Comparison of ENCODE assay signal across 7 mouse cellular contexts in the genomic region with DNA sequence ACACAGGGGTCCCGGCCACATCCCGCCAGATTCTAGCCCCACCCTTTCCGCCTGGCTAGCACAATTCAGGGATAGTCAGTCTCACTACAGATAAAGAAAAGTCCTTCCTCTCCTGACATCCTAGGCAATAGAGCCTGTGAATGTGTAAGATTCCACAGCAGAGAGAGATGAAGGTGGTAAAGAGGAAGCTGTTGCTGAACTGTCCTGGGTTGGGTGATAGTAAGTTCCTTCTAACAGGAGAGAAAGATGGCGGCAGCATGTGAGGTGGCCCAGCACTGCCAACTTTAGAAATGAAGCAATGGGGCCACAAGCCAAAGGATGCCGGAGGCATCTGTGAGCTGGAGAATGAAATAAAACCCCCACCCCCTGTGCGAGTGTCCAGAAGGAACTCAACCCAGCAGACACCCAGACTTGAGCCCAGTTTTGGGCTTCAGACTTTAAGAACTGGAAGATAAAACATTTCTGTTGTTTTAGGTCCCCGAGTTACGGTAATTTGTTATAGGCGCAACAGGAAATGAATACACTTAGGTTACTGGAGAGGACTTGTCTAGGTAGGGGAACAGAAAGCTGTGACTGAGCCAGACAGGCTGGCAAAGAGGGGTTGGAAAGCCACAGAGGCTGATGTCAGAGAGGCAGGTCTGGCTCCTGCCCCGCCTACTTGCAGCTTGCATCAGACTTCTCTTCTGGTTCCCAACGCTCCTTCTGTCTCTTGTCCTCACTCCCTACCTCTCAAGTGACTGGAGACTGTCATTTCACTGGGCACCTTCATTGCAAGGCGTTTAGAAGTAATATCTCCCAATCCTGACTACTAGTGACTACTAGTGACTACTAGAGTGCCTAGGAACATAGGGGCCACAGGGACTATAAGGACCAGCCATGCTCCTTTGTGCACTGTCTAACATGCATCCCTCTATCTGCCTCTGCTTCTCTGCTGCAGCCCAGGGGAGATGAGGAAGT.
"Had no signal": no experiment of that assay in that cellular context is flagged by ENCODE, and none has a peak within 500 bp of the region (broad histone marks: within the 10 kb centered on the region; RNA-seq: fewer than 3 reads in every experiment).

No protein-coding gene starts in this region.

- H3K4me1 ChIP-seq: liver, embryonic 13.5 days; lung, embryonic 15.5 days had no signal

- ATAC-seq: liver, postnatal 0 days had no signal

- H3K4me3 ChIP-seq: limb, embryonic 12.5 days; liver, embryonic 13.5 days; lung, embryonic 15.5 days; midbrain, embryonic 13.5 days; neural tube, embryonic 15.5 days had no signal

- H3K36me3 ChIP-seq: limb, embryonic 12.5 days; liver, embryonic 13.5 days; lung, embryonic 15.5 days; midbrain, embryonic 13.5 days; neural tube, embryonic 15.5 days had no signal

- H3K9ac ChIP-seq: limb, embryonic 12.5 days; liver, embryonic 13.5 days; liver, postnatal 0 days; lung, embryonic 15.5 days; midbrain, embryonic 13.5 days; neural tube, embryonic 15.5 days had no signal

- H3K4me2 ChIP-seq: limb, embryonic 12.5 days; liver, embryonic 13.5 days; lung, embryonic 15.5 days; midbrain, embryonic 13.5 days; neural tube, embryonic 15.5 days had no signal

- H3K27ac ChIP-seq: kidney, postnatal 0 days; limb, embryonic 12.5 days; liver, embryonic 13.5 days; lung, embryonic 15.5 days; midbrain, embryonic 13.5 days; neural tube, embryonic 15.5 days had no signal

- H3K9me3 ChIP-seq: limb, embryonic 12.5 days; liver, embryonic 13.5 days; lung, embryonic 15.5 days; midbrain, embryonic 13.5 days; neural tube, embryonic 15.5 days had no signal
